Mouse (Mus musculus): Measurements from ENCODE around the gene Znhit1.

DNA sequence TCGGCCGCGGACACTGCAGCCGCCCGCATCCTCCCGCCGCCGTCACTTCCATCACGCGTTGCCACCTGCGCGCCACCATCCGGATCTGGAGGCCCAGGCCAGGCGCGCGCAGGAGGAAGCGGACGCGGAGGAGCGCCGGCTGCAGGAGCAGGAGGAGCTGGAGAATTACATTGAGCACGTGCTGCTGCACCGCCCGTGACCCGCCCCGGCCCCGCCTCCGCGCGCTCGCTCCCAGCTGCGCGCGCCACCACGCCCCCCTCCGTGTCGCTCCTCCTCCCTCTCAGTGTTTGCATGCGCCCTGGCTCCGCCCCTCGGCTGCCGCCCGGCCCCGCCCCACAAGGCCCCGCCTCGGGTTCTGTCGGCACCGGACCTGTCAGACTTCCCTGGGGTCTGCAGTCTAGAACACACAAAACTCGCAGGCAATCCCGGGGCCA lies 44.8 kb upstream of the Znhit1 start:
- TF ChIP-seq POLR2A (IDR thresholded peaks at IDR 0.05; ENCODE audit: control insufficient read depth, low read depth, low read length) (no peak), CTCF (IDR thresholded peaks at IDR 0.05; ENCODE audit: control insufficient read depth, insufficient read depth, insufficient replicate concordance, low read depth, low read length) (no peak)

All from testis, adult 2 months (tissue).